Mouse (Mus musculus) lung, adult 2 months (tissue): ENCODE measurements around the gene Slc19a1.

ENCODE experiments used
- CTCF ChIP-seq: fragments of 200-500 bp; IDR thresholded peaks from 2 replicates; pipeline ENCODE4 v1.5.1; 2011; ENCODE audit warnings: mild to moderate bottlenecking, low read length, control low read depth; ENCODE audit not compliant: insufficient read depth
- POLR2A ChIP-seq: fragments of 200-500 bp; IDR thresholded peaks from 2 replicates; pipeline ENCODE4 v1.6.1; 2011; ENCODE audit warnings: low read depth, mild to moderate bottlenecking, control low read depth, low read length, borderline replicate concordance; ENCODE audit errors: extremely low read depth

- TF ChIP-seq POLR2A: no peak
- TF ChIP-seq CTCF: no peak
These were observed 43.5 kb upstream of the Slc19a1 start for GRCm38 (mm10) chr10:76988586-76988985.
